Mouse (Mus musculus): ENCODE measurements at regions not wholly inside any gene's neighbourhood (a gene's known extent, or its start where the extent isn't known, plus 50 kb on each side); places are given as distances from the start of the nearest gene placed in this dataset.
"Not testable (repeated sequence)": the region's sequence is repeated elsewhere in the genome, so short reads cannot be mapped to it uniquely, and the experiment has no call there.

- ATAC-seq (ENCODE audit: insufficient number of reproducible peaks, low FRiP score, low TSS enrichment, low read depth): no peak
- Histone ChIP-seq H3K4me2 (replicated peaks) (no peak overlapping the region), H3K4me3 (replicated peaks) (no peak overlapping the region), H3K27ac (replicated peaks) (no peak overlapping the region), H3K27me3 (no peaks in the 10 kb centered on the region), H3K9me3 (replicated peaks) (no peaks in the 10 kb centered on the region), H3K9ac (no peak overlapping the region), H3K4me1 (no peaks in the 10 kb centered on the region), H3K36me3 (no peaks in the 10 kb centered on the region)
- 51% methylated on average over 6 of the region's 6 CpGs for WGBS
Measured at GRCm38 (mm10) chr16:58146479-58146878, 261.8 kb upstream of the Dcbld2 start.

GRCm38 (mm10) chr16:58155538-58155937 is 252.7 kb upstream of the Dcbld2 start:
- Histone ChIP-seq H3K4me3 (replicated peaks) (no peak overlapping the region), H3K4me2 (replicated peaks) (no peak overlapping the region), H3K36me3 (no peaks in the 10 kb centered on the region), H3K27me3 (no peaks in the 10 kb centered on the region), H3K9ac (no peak overlapping the region), H3K4me1 (no peaks in the 10 kb centered on the region), H3K9me3 (replicated peaks) (no peaks in the 10 kb centered on the region), H3K27ac (replicated peaks) (no peak overlapping the region)
- WGBS: 37% methylated on average over 4 of the region's 4 CpGs
- no peak for ATAC-seq (ENCODE audit: insufficient number of reproducible peaks, low FRiP score, low TSS enrichment, low read depth)

- Histone ChIP-seq H3K27me3 (no peaks in the 10 kb centered on the region), H3K4me3 (replicated peaks) (no peak overlapping the region), H3K4me1 (no peaks in the 10 kb centered on the region), H3K4me2 (replicated peaks) (no peak overlapping the region), H3K9me3 (replicated peaks) (no peaks in the 10 kb centered on the region), H3K27ac (replicated peaks) (no peak overlapping the region), H3K9ac (no peak overlapping the region), H3K36me3 (no peaks in the 10 kb centered on the region)
- 54% methylated on average over 5 of the region's 5 CpGs for WGBS
- no peak for ATAC-seq (ENCODE audit: insufficient number of reproducible peaks, low FRiP score, low TSS enrichment, low read depth)
Measured at GRCm38 (mm10) chr16:58178744-58179401, 229.4 kb upstream of the Dcbld2 start.

- H3K4me1 ChIP-seq; H3K36me3 ChIP-seq; H3K27me3 ChIP-seq; H3K4me3 ChIP-seq (replicated peaks); H3K9ac ChIP-seq; H3K27ac ChIP-seq (replicated peaks); ATAC-seq (ENCODE audit: insufficient number of reproducible peaks, low FRiP score, low TSS enrichment, low read depth); H3K9me3 ChIP-seq (replicated peaks); H3K4me2 ChIP-seq (replicated peaks): not testable (repeated sequence)
Measured at GRCm38 (mm10) chr16:58179981-58180380, 228.3 kb upstream of the Dcbld2 start.

- WGBS: 78% methylated on average over 5 of the region's 5 CpGs
- Histone ChIP-seq H3K27me3 (no peaks in the 10 kb centered on the region), H3K4me1 (no peaks in the 10 kb centered on the region), H3K4me3 (replicated peaks) (no peak overlapping the region), H3K27ac (replicated peaks) (no peak overlapping the region), H3K9me3 (replicated peaks) (no peaks in the 10 kb centered on the region), H3K4me2 (replicated peaks) (no peak overlapping the region), H3K9ac (no peak overlapping the region), H3K36me3 (no peaks in the 10 kb centered on the region)
- no peak for ATAC-seq (ENCODE audit: insufficient number of reproducible peaks, low FRiP score, low TSS enrichment, low read depth)
Measured at GRCm38 (mm10) chr16:58194619-58195497, 213.4 kb upstream of the Dcbld2 start.

- Histone ChIP-seq H3K4me2 (replicated peaks) (no peak overlapping the region), H3K4me3 (replicated peaks) (no peak overlapping the region), H3K9me3 (replicated peaks) (no peaks in the 10 kb centered on the region), H3K36me3 (no peaks in the 10 kb centered on the region), H3K27me3 (no peaks in the 10 kb centered on the region), H3K27ac (replicated peaks) (no peak overlapping the region), H3K9ac (no peak overlapping the region), H3K4me1 (no peaks in the 10 kb centered on the region)
- no peak for ATAC-seq (ENCODE audit: insufficient number of reproducible peaks, low FRiP score, low TSS enrichment, low read depth)
- 49% methylated on average over 2 of the region's 2 CpGs for WGBS
Measured at GRCm38 (mm10) chr16:58211872-58212271, 196.4 kb upstream of the Dcbld2 start.

GRCm38 (mm10) chr16:58234686-58235085 is 173.6 kb upstream of the Dcbld2 start:
- Histone ChIP-seq H3K4me3 (replicated peaks) (no peak overlapping the region), H3K27ac (replicated peaks) (no peak overlapping the region), H3K4me2 (replicated peaks) (no peak overlapping the region), H3K9me3 (replicated peaks) (no peaks in the 10 kb centered on the region), H3K4me1 (no peaks in the 10 kb centered on the region), H3K9ac (no peak overlapping the region), H3K27me3 (no peaks in the 10 kb centered on the region), H3K36me3 (no peaks in the 10 kb centered on the region)
- ATAC-seq (ENCODE audit: insufficient number of reproducible peaks, low FRiP score, low TSS enrichment, low read depth): no peak

- ATAC-seq (ENCODE audit: insufficient number of reproducible peaks, low FRiP score, low TSS enrichment, low read depth): no peak
- H3K36me3 ChIP-seq: no peaks in the 10 kb centered on the region
- H3K9ac ChIP-seq: no peak overlapping the region
- no peak overlapping the region for H3K4me2 ChIP-seq (replicated peaks)
- WGBS: 83% methylated on average over 1 of the region's 1 CpGs
- H3K4me1 ChIP-seq: no peaks in the 10 kb centered on the region
- no peak overlapping the region for H3K27ac ChIP-seq (replicated peaks)
- no peaks in the 10 kb centered on the region for H3K9me3 ChIP-seq (replicated peaks)
- no peak overlapping the region for H3K4me3 ChIP-seq (replicated peaks)
- no peaks in the 10 kb centered on the region for H3K27me3 ChIP-seq
Measured at GRCm38 (mm10) chr16:58236857-58237256, 171.4 kb upstream of the Dcbld2 start.

- Histone ChIP-seq H3K27ac (replicated peaks) (no peak overlapping the region), H3K4me3 (replicated peaks) (no peak overlapping the region), H3K27me3 (no peaks in the 10 kb centered on the region), H3K4me1 (no peaks in the 10 kb centered on the region), H3K4me2 (replicated peaks) (no peak overlapping the region), H3K36me3 (no peaks in the 10 kb centered on the region), H3K9me3 (replicated peaks) (no peaks in the 10 kb centered on the region), H3K9ac (no peak overlapping the region)
- WGBS: 90% methylated on average over 3 of the region's 3 CpGs
- no peak for ATAC-seq (ENCODE audit: insufficient number of reproducible peaks, low FRiP score, low TSS enrichment, low read depth)
Measured at GRCm38 (mm10) chr16:58276281-58276680, 132.0 kb upstream of the Dcbld2 start.

- Histone ChIP-seq H3K4me2 (replicated peaks) (no peak overlapping the region), H3K27me3 (no peaks in the 10 kb centered on the region), H3K27ac (replicated peaks) (no peak overlapping the region), H3K4me1 (no peaks in the 10 kb centered on the region), H3K9me3 (replicated peaks) (no peaks in the 10 kb centered on the region), H3K9ac (no peak overlapping the region), H3K36me3 (no peaks in the 10 kb centered on the region), H3K4me3 (replicated peaks) (no peak overlapping the region)
- WGBS: 27% methylated on average over 3 of the region's 3 CpGs
- ATAC-seq (ENCODE audit: insufficient number of reproducible peaks, low FRiP score, low TSS enrichment, low read depth): no peak
Measured at GRCm38 (mm10) chr16:58281474-58281873, 126.8 kb upstream of the Dcbld2 start.

- Histone ChIP-seq H3K9me3 (replicated peaks) (no peaks in the 10 kb centered on the region), H3K4me3 (replicated peaks) (no peak overlapping the region), H3K27ac (replicated peaks) (no peak overlapping the region), H3K36me3 (no peaks in the 10 kb centered on the region), H3K27me3 (no peaks in the 10 kb centered on the region), H3K9ac (no peak overlapping the region), H3K4me2 (replicated peaks) (no peak overlapping the region), H3K4me1 (no peaks in the 10 kb centered on the region)
- 79% methylated on average over 3 of the region's 3 CpGs for WGBS
- ATAC-seq (ENCODE audit: insufficient number of reproducible peaks, low FRiP score, low TSS enrichment, low read depth): no peak
Measured at GRCm38 (mm10) chr16:58294457-58294856, 113.8 kb upstream of the Dcbld2 start.

- no peaks in the 10 kb centered on the region for H3K9me3 ChIP-seq (replicated peaks)
- H3K4me3 ChIP-seq (replicated peaks): no peak overlapping the region
- no peaks in the 10 kb centered on the region for H3K36me3 ChIP-seq
- H3K4me2 ChIP-seq (replicated peaks): no peak overlapping the region
- H3K27ac ChIP-seq (replicated peaks): no peak overlapping the region
- no peaks in the 10 kb centered on the region for H3K27me3 ChIP-seq
- no peaks in the 10 kb centered on the region for H3K4me1 ChIP-seq
- 56% methylated on average over 1 of the region's 1 CpGs for WGBS
- no peak overlapping the region for H3K9ac ChIP-seq
- ATAC-seq (ENCODE audit: insufficient number of reproducible peaks, low FRiP score, low TSS enrichment, low read depth): no peak
Measured at GRCm38 (mm10) chr16:58295128-58295527, 113.1 kb upstream of the Dcbld2 start.
